Mouse (Mus musculus): ENCODE measurements around the gene Tmem207.
"Not testable (repeated sequence)": the region's sequence is repeated elsewhere in the genome, so short reads cannot be mapped to it uniquely, and the experiment has no call there.

Tmem207 gene

GRCm38 (mm10) chr16:26526669-26527068, at the start of gene Tmem207:
TSS of gene Tmem207 (minus strand) at chr16:26526769.
- no peak for DNase-seq (ENCODE audit: extremely low read depth, insufficient read length, low spot score)

GRCm38 (mm10) chr16:26574173-26574572, 47.6 kb upstream of the Tmem207 start:
- no peak for DNase-seq (ENCODE audit: extremely low read depth, insufficient read length, low spot score)

GRCm38 (mm10) chr16:26571836-26572235, 45.3 kb upstream of the Tmem207 start:
- DNase-seq (ENCODE audit: extremely low read depth, insufficient read length, low spot score) = no peak

- no peak for DNase-seq (ENCODE audit: extremely low read depth, insufficient read length, low spot score)
Observed at GRCm38 (mm10) chr16:26569387-26569978, 42.9 kb upstream of the Tmem207 start.

- no peak for DNase-seq (ENCODE audit: extremely low read depth, insufficient read length, low spot score)
Observed at GRCm38 (mm10) chr16:26562771-26563170, 36.2 kb upstream of the Tmem207 start.

GRCm38 (mm10) chr16:26561743-26562142, 35.2 kb upstream of the Tmem207 start:
- no peak for DNase-seq (ENCODE audit: extremely low read depth, insufficient read length, low spot score)

- DNase-seq (ENCODE audit: extremely low read depth, insufficient read length, low spot score) = no peak
Observed at GRCm38 (mm10) chr16:26558797-26559196, 32.2 kb upstream of the Tmem207 start.

GRCm38 (mm10) chr16:26552234-26552633, 25.7 kb upstream of the Tmem207 start:
- no peak for DNase-seq (ENCODE audit: extremely low read depth, insufficient read length, low spot score)

GRCm38 (mm10) chr16:26549221-26549620, 22.7 kb upstream of the Tmem207 start:
- DNase-seq (ENCODE audit: extremely low read depth, insufficient read length, low spot score) = no peak

- no peak for DNase-seq (ENCODE audit: extremely low read depth, insufficient read length, low spot score)
Observed at GRCm38 (mm10) chr16:26546879-26547206, 20.3 kb upstream of the Tmem207 start.

GRCm38 (mm10) chr16:26546170-26546878, 19.8 kb upstream of the Tmem207 start:
- no peak for DNase-seq (ENCODE audit: extremely low read depth, insufficient read length, low spot score)

- DNase-seq (ENCODE audit: extremely low read depth, insufficient read length, low spot score) = no peak
Observed at GRCm38 (mm10) chr16:26532287-26532686, 5.7 kb upstream of the Tmem207 start.

- no peak for DNase-seq (ENCODE audit: extremely low read depth, insufficient read length, low spot score)
Observed at GRCm38 (mm10) chr16:26530451-26530850, 3.9 kb upstream of the Tmem207 start.

GRCm38 (mm10) chr16:26527931-26528666, 1.5 kb upstream of the Tmem207 start:
- no peak for DNase-seq (ENCODE audit: extremely low read depth, insufficient read length, low spot score)

GRCm38 (mm10) chr16:26525832-26526231, 737 bp downstream of the Tmem207 start:
- DNase-seq (ENCODE audit: extremely low read depth, insufficient read length, low spot score) = no peak

- DNase-seq (ENCODE audit: extremely low read depth, insufficient read length, low spot score) = peak; percentile 10
Observed at GRCm38 (mm10) chr16:26519596-26519995, 7.0 kb downstream of the Tmem207 start.

- no peak for DNase-seq (ENCODE audit: extremely low read depth, insufficient read length, low spot score)
Observed at GRCm38 (mm10) chr16:26504961-26505360, 21.6 kb downstream of the Tmem207 start.

GRCm38 (mm10) chr16:26500738-26501137, 25.8 kb downstream of the Tmem207 start:
- no peak for DNase-seq (ENCODE audit: extremely low read depth, insufficient read length, low spot score)

- DNase-seq (ENCODE audit: extremely low read depth, insufficient read length, low spot score) = not testable (repeated sequence)
Observed at GRCm38 (mm10) chr16:26499705-26500104, 26.9 kb downstream of the Tmem207 start.

- no peak for DNase-seq (ENCODE audit: extremely low read depth, insufficient read length, low spot score)
Observed at GRCm38 (mm10) chr16:26495721-26496120, 30.8 kb downstream of the Tmem207 start.

- DNase-seq (ENCODE audit: extremely low read depth, insufficient read length, low spot score) = no peak
Observed at GRCm38 (mm10) chr16:26471254-26471653, 55.3 kb downstream of the Tmem207 start.

- DNase-seq (ENCODE audit: extremely low read depth, insufficient read length, low spot score) = no peak
Observed at GRCm38 (mm10) chr16:26466535-26466934, 60.0 kb downstream of the Tmem207 start.
